Mouse (Mus musculus) cortical plate, adult 2 months (tissue): ENCODE data around the gene Ogfr.

Source experiments
- CTCF ChIP-seq: fragments of 200-500 bp; IDR thresholded peaks from 2 replicates; pipeline ENCODE4 v1.5.1; 2011; ENCODE audit warnings: mild to moderate bottlenecking, control low read depth, low read length; ENCODE audit not compliant: insufficient read depth; ENCODE audit errors: extremely low read depth
- POLR2A ChIP-seq: fragments of 200-500 bp; IDR thresholded peaks from 2 replicates; pipeline ENCODE4 v1.6.1; 2011; ENCODE audit warnings: mild to moderate bottlenecking, low read length, control low read depth; ENCODE audit not compliant: insufficient read depth; ENCODE audit errors: extremely low read depth

GRCm38 (mm10) chr2:180547384-180548106 lies 41.5 kb upstream of the Ogfr start:
- no peak for TF ChIP-seq CTCF
- no peak for TF ChIP-seq POLR2A
